Mouse (Mus musculus): ENCODE data around the gene Mydgf. TPM values are rescaled to one million over a fixed set of nuclear protein-coding genes. Genes with fewer than 3 reads are reported as not detected.
A peak's percentile ranks its signal among the peaks of the same experiment; 100 is the strongest.

Gene Mydgf
- polyA plus RNA-seq, 1 experiment from 2014 or later, result 80.7 TPM

GRCm38 (mm10) chr17:56134463-56134971 is 49.2 kb downstream of the Mydgf start:
- peaks cover 43% of the 10 kb centered on the region for H3K4me1 ChIP-seq
- no peaks in the 10 kb centered on the region; the same call in 1 of the 2 replicates for H3K9me3 ChIP-seq (replicated peaks)
- H3K27me3 ChIP-seq (ENCODE audit: low read depth, poor library complexity, severe bottlenecking), result peaks cover 45% of the 10 kb centered on the region
- peak; percentile 76 for DNase-seq (ENCODE audit: low spot score)
- WGBS, result 2% methylated on average over 27 of the region's 27 CpGs
- H3K27ac ChIP-seq, result peak overlapping the region; percentile 53; the same call in 1 of the 2 replicates
- H3K36me3 ChIP-seq, result no peaks in the 10 kb centered on the region
- H3K4me3 ChIP-seq, result peak overlapping the region; percentile 44

GRCm38 (mm10) chr17:56133457-56134363 is 50.0 kb downstream of the Mydgf start:
- DNase-seq (ENCODE audit: low spot score), result peak; percentile 48
- H3K27ac ChIP-seq, result peak overlapping the region; percentile 33; the same call in 1 of the 2 replicates
- WGBS, result 19% methylated on average over 20 of the region's 21 CpGs
- peaks cover 37% of the 10 kb centered on the region for H3K27me3 ChIP-seq (ENCODE audit: low read depth, poor library complexity, severe bottlenecking)
- H3K4me3 ChIP-seq, result peak overlapping the region; percentile 44
- H3K9me3 ChIP-seq (replicated peaks), result no peaks in the 10 kb centered on the region; the same call in 1 of the 2 replicates
- H3K36me3 ChIP-seq, result no peaks in the 10 kb centered on the region
- peaks cover 39% of the 10 kb centered on the region for H3K4me1 ChIP-seq

- H3K9me3 ChIP-seq (replicated peaks), result no peaks in the 10 kb centered on the region; the same call in 1 of the 2 replicates
- 5% methylated on average over 14 of the region's 14 CpGs for WGBS
- H3K36me3 ChIP-seq, result no peaks in the 10 kb centered on the region
- peaks cover 27% of the 10 kb centered on the region for H3K27me3 ChIP-seq (ENCODE audit: low read depth, poor library complexity, severe bottlenecking)
- H3K4me3 ChIP-seq, result no peak overlapping the region
- peak; percentile 75 for DNase-seq (ENCODE audit: low spot score)
- H3K27ac ChIP-seq, result no peak overlapping the region
- peaks cover 28% of the 10 kb centered on the region for H3K4me1 ChIP-seq
Measured at GRCm38 (mm10) chr17:56132661-56133060, 51.1 kb downstream of the Mydgf start.

DNA sequence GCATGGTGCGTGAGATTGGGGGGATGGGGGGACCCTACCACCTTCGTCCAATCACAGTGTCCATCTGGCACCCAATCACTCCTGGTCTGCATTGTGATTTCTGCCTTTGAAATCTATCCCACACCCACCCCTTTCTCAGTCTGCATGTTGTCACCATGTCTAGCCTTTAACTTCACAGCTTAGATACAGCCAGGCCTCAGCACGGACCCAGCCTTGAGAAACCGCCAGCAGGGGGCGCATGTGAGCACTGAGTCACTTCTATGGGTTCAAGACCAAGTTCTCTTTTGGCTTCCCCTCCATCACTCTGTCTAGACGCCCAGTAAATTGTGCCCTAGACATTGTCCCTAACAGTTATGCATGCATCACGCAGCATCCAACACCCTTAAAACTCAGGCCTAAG is 51.9 kb downstream of the Mydgf start:
- Histone ChIP-seq H3K4me1 (peaks cover 23% of the 10 kb centered on the region), H3K4me3 (no peak overlapping the region), H3K9me3 (replicated peaks) (no peaks in the 10 kb centered on the region; the same call in 1 of the 2 replicates), H3K36me3 (no peaks in the 10 kb centered on the region), H3K27me3 (ENCODE audit: low read depth, poor library complexity, severe bottlenecking) (peaks cover 21% of the 10 kb centered on the region), H3K27ac (no peak overlapping the region)
- peak; percentile 76 for DNase-seq (ENCODE audit: low spot score)
- 43% methylated on average over 7 of the region's 7 CpGs for WGBS

DNA sequence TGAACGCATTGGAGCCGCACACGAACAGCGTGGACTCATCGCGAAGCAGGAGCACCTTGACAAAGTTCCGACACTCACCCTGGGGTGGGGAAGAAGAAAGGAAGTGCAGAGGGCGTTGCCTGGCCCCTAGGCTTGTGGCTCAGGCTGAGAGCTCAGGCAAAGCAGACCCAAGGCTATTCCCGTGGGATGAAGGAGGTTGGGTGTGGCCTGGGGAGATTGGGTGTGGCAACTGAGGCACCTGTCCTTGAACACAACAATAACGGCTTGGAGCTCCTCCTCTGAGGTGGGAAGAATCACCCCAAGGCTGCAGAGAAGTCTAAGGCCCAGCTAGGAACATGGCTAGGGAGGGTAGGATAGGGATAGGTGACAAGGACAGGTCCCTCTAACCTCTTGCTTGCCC is 52.6 kb downstream of the Mydgf start:
- Histone ChIP-seq H3K27me3 (ENCODE audit: low read depth, poor library complexity, severe bottlenecking) (peaks cover 20% of the 10 kb centered on the region), H3K9me3 (replicated peaks) (no peaks in the 10 kb centered on the region; the same call in 1 of the 2 replicates), H3K27ac (no peak overlapping the region), H3K4me3 (no peak overlapping the region), H3K36me3 (no peaks in the 10 kb centered on the region), H3K4me1 (peaks cover 23% of the 10 kb centered on the region)
- DNase-seq (ENCODE audit: low spot score), result no peak
- 93% methylated on average over 10 of the region's 10 CpGs for WGBS

DNA sequence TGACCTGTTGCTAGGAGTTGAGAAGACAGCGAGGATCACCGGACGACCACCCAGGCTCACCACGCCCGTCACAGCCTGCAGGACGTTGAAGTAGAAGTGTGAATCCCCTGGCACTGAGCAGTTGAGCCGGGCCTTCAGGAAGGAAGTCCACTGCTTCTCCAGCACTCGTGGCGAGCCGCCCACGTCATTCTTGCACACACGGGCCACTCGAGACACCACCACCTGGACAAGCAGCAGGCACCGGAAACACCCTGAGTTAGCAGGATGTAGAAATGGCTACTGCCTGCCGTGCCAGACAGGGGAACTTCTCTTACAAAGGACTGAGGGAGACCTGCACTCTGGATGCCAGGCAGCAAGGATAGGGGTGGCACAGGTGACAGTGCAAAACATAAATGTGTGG is 55.5 kb downstream of the Mydgf start:
- Histone ChIP-seq H3K27ac (no peak overlapping the region), H3K27me3 (ENCODE audit: low read depth, poor library complexity, severe bottlenecking) (peaks cover 35% of the 10 kb centered on the region), H3K4me1 (peaks cover 17% of the 10 kb centered on the region), H3K4me3 (no peak overlapping the region), H3K36me3 (0 out of 2 replicates have a peak, but pooled peaks cover 2% of the 10 kb centered on the region), H3K9me3 (replicated peaks) (no peaks in the 10 kb centered on the region; the same call in 1 of the 2 replicates)
- no peak for DNase-seq (ENCODE audit: low spot score)
- WGBS, result 87% methylated on average over 15 of the region's 15 CpGs

GRCm38 (mm10) chr17:56126175-56126574 is 57.5 kb downstream of the Mydgf start:
- no peak for DNase-seq (ENCODE audit: low spot score)
- 0 out of 2 replicates have a peak, but pooled peaks cover 4% of the 10 kb centered on the region for H3K36me3 ChIP-seq
- no peak overlapping the region for H3K4me3 ChIP-seq
- peaks cover 56% of the 10 kb centered on the region for H3K27me3 ChIP-seq (ENCODE audit: low read depth, poor library complexity, severe bottlenecking)
- WGBS, result 72% methylated on average over 11 of the region's 11 CpGs
- peaks cover 11% of the 10 kb centered on the region for H3K4me1 ChIP-seq
- no peak overlapping the region for H3K27ac ChIP-seq
- H3K9me3 ChIP-seq (replicated peaks), result peaks cover 9% of the 10 kb centered on the region

Small RNAs within 50 kb of the gene (microRNA-seq; reads per million reads assigned to microRNA genes)
- gene Gm44397, result not detected

Other genes with a start within 250 kb of the Mydgf start
- gene Zfp119b, start 234.4 kb downstream of the Mydgf start, polyA plus RNA-seq (2016; fragmentation: Nextera tagmentation; extraction: Ambion mirVana), result 3.9 and 5.0 TPM in 2 replicates
- 0.90 and 1.1 TPM in 2 replicates for gene Ebi3, start 231.3 kb downstream of the Mydgf start, polyA plus RNA-seq (2016; fragmentation: Nextera tagmentation; extraction: Ambion mirVana)
- gene Yju2, start 224.8 kb downstream of the Mydgf start, polyA plus RNA-seq (2016; fragmentation: Nextera tagmentation; extraction: Ambion mirVana), result 27.7 and 28.5 TPM in 2 replicates
- 23.6 and 39.7 TPM in 2 replicates for gene Shd, start 213.5 kb downstream of the Mydgf start, polyA plus RNA-seq (2016; fragmentation: Nextera tagmentation; extraction: Ambion mirVana)
- gene Fsd1, start 197.4 kb downstream of the Mydgf start, polyA plus RNA-seq (2016; fragmentation: Nextera tagmentation; extraction: Ambion mirVana), result 44.0 and 56.6 TPM in 2 replicates
- gene Stap2, start 178.3 kb downstream of the Mydgf start, polyA plus RNA-seq (2016; fragmentation: Nextera tagmentation; extraction: Ambion mirVana), result 6.4 and 7.3 TPM in 2 replicates
- gene Mpnd, start 178.2 kb downstream of the Mydgf start, polyA plus RNA-seq (2016; fragmentation: Nextera tagmentation; extraction: Ambion mirVana), result 115 and 130 TPM in 2 replicates
- 181 and 187 TPM in 2 replicates for gene Sh3gl1, start 147.3 kb downstream of the Mydgf start, polyA plus RNA-seq (2016; fragmentation: Nextera tagmentation; extraction: Ambion mirVana)
- gene Chaf1a, start 143.5 kb downstream of the Mydgf start, polyA plus RNA-seq (2016; fragmentation: Nextera tagmentation; extraction: Ambion mirVana), result 54.7 and 60.2 TPM in 2 replicates
- 33.3 and 40.3 TPM in 2 replicates for gene Ubxn6, start 108.9 kb downstream of the Mydgf start, polyA plus RNA-seq (2016; fragmentation: Nextera tagmentation; extraction: Ambion mirVana)
- gene Hdgfl2, start 104.3 kb downstream of the Mydgf start, polyA plus RNA-seq (2016; fragmentation: Nextera tagmentation; extraction: Ambion mirVana), result 205 and 213 TPM in 2 replicates
- gene Plin4, start 74.1 kb downstream of the Mydgf start, polyA plus RNA-seq (2016; fragmentation: Nextera tagmentation; extraction: Ambion mirVana), result 0.08 and 0.10 TPM in 2 replicates
- 0.21 and 0.36 TPM in 2 replicates for gene Plin5, start 66.3 kb downstream of the Mydgf start, polyA plus RNA-seq (2016; fragmentation: Nextera tagmentation; extraction: Ambion mirVana)
- gene Lrg1, start 61.9 kb downstream of the Mydgf start, polyA plus RNA-seq (2016; fragmentation: Nextera tagmentation; extraction: Ambion mirVana), result 0.23 TPM in 1 of 2 replicates, not detected in the other
- 0.88 and 1.0 TPM in 2 replicates for gene Sema6b, start 43.6 kb downstream of the Mydgf start, polyA plus RNA-seq (2016; fragmentation: Nextera tagmentation; extraction: Ambion mirVana)
- 6.1 and 10.6 TPM in 2 replicates for gene Tnfaip8l1, start 21.4 kb downstream of the Mydgf start, polyA plus RNA-seq (2016; fragmentation: Nextera tagmentation; extraction: Ambion mirVana)
- 44.5 and 44.8 TPM in 2 replicates for gene Dpp9, start 35.0 kb upstream of the Mydgf start, polyA plus RNA-seq (2016; fragmentation: Nextera tagmentation; extraction: Ambion mirVana)
- gene Fem1a, start 72.9 kb upstream of the Mydgf start, polyA plus RNA-seq (2016; fragmentation: Nextera tagmentation; extraction: Ambion mirVana), result 12.2 and 14.6 TPM in 2 replicates
- 3.0 TPM in 2 replicates for gene Ticam1, start 92.9 kb upstream of the Mydgf start, polyA plus RNA-seq (2016; fragmentation: Nextera tagmentation; extraction: Ambion mirVana)
- 78.2 and 89.7 TPM in 2 replicates for gene Plin3, start 109.0 kb upstream of the Mydgf start, polyA plus RNA-seq (2016; fragmentation: Nextera tagmentation; extraction: Ambion mirVana)
- not detected in 2 replicates for gene Arrdc5, start 116.4 kb upstream of the Mydgf start, polyA plus RNA-seq (2016; fragmentation: Nextera tagmentation; extraction: Ambion mirVana)
- gene Uhrf1, start 119.4 kb upstream of the Mydgf start, polyA plus RNA-seq (2016; fragmentation: Nextera tagmentation; extraction: Ambion mirVana), result 316 and 336 TPM in 2 replicates
- 37.7 and 46.8 TPM in 2 replicates for gene Kdm4b, start 142.1 kb upstream of the Mydgf start, polyA plus RNA-seq (2016; fragmentation: Nextera tagmentation; extraction: Ambion mirVana)

Measured in limb, embryonic 10.5 days (tissue).